Mouse (Mus musculus) thymus, postnatal 36 days (tissue): Measurements from ENCODE around the gene Palld.
A peak's percentile ranks its signal among the peaks of the same experiment; 100 is the strongest.

ENCODE experiments used
- DNase-seq, 2 experiments: peaks; one replicate each; pipeline ENCODE4 v3.0.0; 2022; ENCODE audit warnings: mixed read lengths in 2 of 2

The Palld gene

GRCm38 (mm10) chr8:61715351-61716125 lies 187.0 kb downstream of the Palld start:
- no peak for DNase-seq

- no peak for DNase-seq
Observed at GRCm38 (mm10) chr8:61714293-61714831, 188.1 kb downstream of the Palld start.

- DNase-seq, result no peak
Observed at GRCm38 (mm10) chr8:61713195-61713990, 189.1 kb downstream of the Palld start.

- no peak for DNase-seq
Observed at GRCm38 (mm10) chr8:61712426-61712825, 190.1 kb downstream of the Palld start.

GRCm38 (mm10) chr8:61708586-61709305 lies 193.7 kb downstream of the Palld start:
- no peak for DNase-seq

GRCm38 (mm10) chr8:61705491-61705890 lies 197.0 kb downstream of the Palld start:
- DNase-seq, result no peak

- DNase-seq, result no peak
Observed at GRCm38 (mm10) chr8:61702122-61702521, 200.4 kb downstream of the Palld start.

GRCm38 (mm10) chr8:61700932-61701681 lies 201.4 kb downstream of the Palld start:
- DNase-seq, result no peak

- peak; percentile 3 to 9 for DNase-seq
Observed at GRCm38 (mm10) chr8:61700298-61700697, 202.2 kb downstream of the Palld start.

GRCm38 (mm10) chr8:61698959-61699358 lies 203.5 kb downstream of the Palld start:
- DNase-seq, result no peak

GRCm38 (mm10) chr8:61697728-61698385 lies 204.6 kb downstream of the Palld start:
- no peak for DNase-seq

GRCm38 (mm10) chr8:61696846-61697455 lies 205.5 kb downstream of the Palld start:
- DNase-seq, result no peak

GRCm38 (mm10) chr8:61695416-61695815 lies 207.1 kb downstream of the Palld start:
- DNase-seq, result peak; percentile 9 to 21

- DNase-seq, result no peak
Observed at GRCm38 (mm10) chr8:61692866-61693265, 209.6 kb downstream of the Palld start.

GRCm38 (mm10) chr8:61692129-61692528 lies 210.4 kb downstream of the Palld start:
- no peak for DNase-seq

GRCm38 (mm10) chr8:61691391-61691790 lies 211.1 kb downstream of the Palld start:
- DNase-seq, result no peak

- DNase-seq, result no peak
Observed at GRCm38 (mm10) chr8:61687071-61687470, 215.4 kb downstream of the Palld start.

GRCm38 (mm10) chr8:61686340-61686739 lies 216.2 kb downstream of the Palld start:
- DNase-seq, result peak in 1 of 2 experiments; percentile 8

GRCm38 (mm10) chr8:61685280-61685679 lies 217.2 kb downstream of the Palld start:
- DNase-seq, result no peak

GRCm38 (mm10) chr8:61684280-61684939 lies 218.1 kb downstream of the Palld start:
- DNase-seq, result no peak

GRCm38 (mm10) chr8:61682902-61683301 lies 219.6 kb downstream of the Palld start:
- DNase-seq, result no peak
